Mouse (Mus musculus) heart, postnatal 36 days (tissue): ENCODE results near the gene Drp2. TPM values are rescaled to one million over a fixed set of nuclear protein-coding genes. Genes with fewer than 3 reads are reported as not detected.
A peak's percentile ranks its signal among the peaks of the same experiment; 100 is the strongest.

Source experiments
- DNase-seq, 2 experiments: peaks; one replicate each; pipeline ENCODE4 v3.0.0; 2021 to 2022
- intact Hi-C: fragments of 180-260 bp; cut with DNase I; formaldehyde crosslinking; loops from one replicate; pipeline ENCODE4 v1.15.1; 2025
- total RNA-seq, 2 experiments: library from RNA; stranded (reverse); gene quantifications; 2 replicates each; pipeline ENCODE4 v1.2.3; 2021

The Drp2 gene
- total RNA-seq, result under 1 TPM; 0.22 to 0.27 TPM

GRCm38 (mm10) chrX:134403863-134404583, at the start of gene Drp2:
Gene Drp2 (plus strand): TSS chrX:134404551.
- intact Hi-C loops, result no loop called here
- peak in 1 of 2 experiments; percentile 1 for DNase-seq

GRCm38 (mm10) chrX:134359336-134359735, 45.0 kb upstream of the Drp2 start:
- intact Hi-C loops, result loop anchor here (10.0 kb wide), 2 partner anchors 225 to 415 kb away; no protein-coding TSS in a partner anchor
- DNase-seq, result no peak

GRCm38 (mm10) chrX:134362156-134362555, 42.2 kb upstream of the Drp2 start:
- DNase-seq, result no peak
- intact Hi-C loops, result no loop called here

GRCm38 (mm10) chrX:134365421-134365820, 38.9 kb upstream of the Drp2 start:
- DNase-seq, result no peak
- intact Hi-C loops, result no loop called here

GRCm38 (mm10) chrX:134366547-134366946, 37.8 kb upstream of the Drp2 start:
- no peak for DNase-seq
- intact Hi-C loops, result no loop called here

- no peak for DNase-seq
- intact Hi-C loops, result no loop called here
These were observed 33.1 kb upstream of the Drp2 start for GRCm38 (mm10) chrX:134371279-134371678.

- DNase-seq, result no peak
- intact Hi-C loops, result no loop called here
These were observed 30.2 kb upstream of the Drp2 start for GRCm38 (mm10) chrX:134374190-134374589.

- no peak for DNase-seq
- intact Hi-C loops, result no loop called here
These were observed 19.5 kb upstream of the Drp2 start for GRCm38 (mm10) chrX:134384896-134385295.

GRCm38 (mm10) chrX:134398972-134399371, 5.4 kb upstream of the Drp2 start:
- DNase-seq, result no peak
- intact Hi-C loops, result no loop called here

GRCm38 (mm10) chrX:134404584-134404955, 219 bp downstream of the Drp2 start:
- DNase-seq, result no peak
- intact Hi-C loops, result no loop called here

- DNase-seq, result no peak
- intact Hi-C loops, result no loop called here
These were observed 5.1 kb downstream of the Drp2 start for GRCm38 (mm10) chrX:134409354-134409900.

- intact Hi-C loops, result no loop called here
- no peak for DNase-seq
These were observed 7.7 kb downstream of the Drp2 start for GRCm38 (mm10) chrX:134412096-134412495.

- DNase-seq, result no peak
- intact Hi-C loops, result no loop called here
These were observed 15.7 kb downstream of the Drp2 start for GRCm38 (mm10) chrX:134420097-134420496.

- intact Hi-C loops, result no loop called here
- DNase-seq, result no peak
These were observed 19.9 kb downstream of the Drp2 start for GRCm38 (mm10) chrX:134424263-134424662.

- intact Hi-C loops, result no loop called here
- DNase-seq, result no peak
These were observed 21.4 kb downstream of the Drp2 start for GRCm38 (mm10) chrX:134425798-134426197.

GRCm38 (mm10) chrX:134426819-134427218, 22.5 kb downstream of the Drp2 start:
- no peak for DNase-seq
- intact Hi-C loops, result no loop called here

GRCm38 (mm10) chrX:134427307-134427706, 23.0 kb downstream of the Drp2 start:
- intact Hi-C loops, result no loop called here
- DNase-seq, result no peak

- intact Hi-C loops, result no loop called here
These were observed 70.8 kb downstream of the Drp2 start for GRCm38 (mm10) chrX:134474988-134475710.

GRCm38 (mm10) chrX:134476290-134476689, 71.9 kb downstream of the Drp2 start, which contains the start of gene Taf7l:
Gene Taf7l (minus strand): TSS chrX:134476490.
- no peak for DNase-seq
- intact Hi-C loops, result no loop called here

More at GRCm38 (mm10) chrX:134474988-134475710, 70.8 kb downstream of the Drp2 start:
- no peak for DNase-seq

GRCm38 (mm10) chrX:134481720-134482119, 77.4 kb downstream of the Drp2 start:
- intact Hi-C loops, result no loop called here
- DNase-seq, result no peak

GRCm38 (mm10) chrX:134500651-134501050, 96.3 kb downstream of the Drp2 start:
- no peak for DNase-seq
- intact Hi-C loops, result no loop called here
